In the genomic region with DNA sequence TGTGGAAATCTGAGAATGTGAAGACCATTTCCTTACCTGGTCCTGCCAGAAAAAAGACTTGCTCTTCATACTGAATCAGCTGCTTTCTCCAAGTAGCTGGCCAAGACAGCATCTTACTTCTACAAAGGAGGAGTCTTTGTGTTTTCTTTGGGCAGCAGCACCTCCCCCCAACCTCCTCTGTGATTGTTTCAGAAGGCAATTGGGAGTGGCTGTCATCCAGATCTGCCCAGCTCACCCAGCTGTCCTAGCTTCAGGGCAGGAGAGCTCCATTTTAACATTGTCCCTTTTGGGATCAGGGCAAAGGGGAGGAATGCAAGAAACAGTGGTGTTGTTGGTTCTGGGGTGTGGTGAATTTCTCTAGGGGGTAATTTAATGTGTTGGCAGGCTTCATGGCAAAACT, we compare ENCODE assay signal across 24 mouse cellular contexts. TPM values are rescaled to one million over a fixed set of nuclear protein-coding genes. Genes with fewer than 3 reads are reported as not detected.
"Had no signal": no experiment of that assay in that cellular context is flagged by ENCODE, and none has a peak within 500 bp of the region (broad histone marks: within the 10 kb centered on the region; RNA-seq: fewer than 3 reads in every experiment).

No protein-coding gene starts in this region.

- H3K4me1 ChIP-seq: midbrain, embryonic 10.5 days had no signal

- H3K4me3 ChIP-seq: limb, embryonic 12.5 days; midbrain, embryonic 10.5 days; myocyte; neural tube, embryonic 15.5 days had no signal

- H3K36me3 ChIP-seq: limb, embryonic 12.5 days; midbrain, embryonic 10.5 days; neural tube, embryonic 15.5 days had no signal

- H3K4me2 ChIP-seq: limb, embryonic 12.5 days; neural tube, embryonic 15.5 days had no signal

- H3K9me3 ChIP-seq: limb, embryonic 12.5 days; midbrain, embryonic 10.5 days; neural tube, embryonic 15.5 days had no signal

- H3K9ac ChIP-seq: limb, embryonic 12.5 days; liver, embryonic 14.5 days; neural tube, embryonic 15.5 days had no signal

- H3K27ac ChIP-seq: kidney, postnatal 0 days; limb, embryonic 12.5 days; liver, embryonic 14.5 days; midbrain, embryonic 10.5 days; neural tube, embryonic 15.5 days; stomach, postnatal 0 days had no signal

- H3K27me3 ChIP-seq: limb, embryonic 12.5 days; neural tube, embryonic 15.5 days had no signal

- DNase-seq: kidney, adult 11 months; kidney, adult 9 months; kidney, postnatal 36 days; lung, adult 18-20 months; lung, postnatal 36 days; midbrain, embryonic 14.5 days; right cerebral cortex, adult 18-20 months; right cerebral cortex, postnatal 25 days; thymus, postnatal 4 days had no signal

RNA-seq across cellular contexts. Expression of gene Calml3, which starts 37.0 kb away (rescaled TPM):
- total RNA-seq: layer of hippocampus, adult 18-20 months; layer of hippocampus, postnatal 14 days; left cerebral cortex, adult 18-20 months; left cerebral cortex, postnatal 25 days; liver, adult 2 months; megakaryocyte, adult 5-6 weeks had no signal
- polyA plus RNA-seq: liver, adult 2 months; liver, embryonic 14.5 days; midbrain, embryonic 10.5 days; midbrain, embryonic 14.5 days; neural tube, embryonic 11.5 days; neural tube, embryonic 15.5 days; small intestine, adult 2 months had no signal
